Mouse (Mus musculus) ES-E14 (cell line): ENCODE results near the gene Pus7l.

Source experiments
- CHD2 ChIP-seq: IDR thresholded peaks from 2 replicates; pipeline ENCODE4 v1.6.1; 2014; ENCODE audit warnings: mild to moderate bottlenecking, low read depth, low read length, inconsistent platforms
- HCFC1 ChIP-seq: IDR thresholded peaks from 2 replicates; pipeline ENCODE4 v1.6.1; 2012; ENCODE audit warnings: low read length, inconsistent platforms, borderline replicate concordance; ENCODE audit not compliant: insufficient read depth
- MAFK ChIP-seq: IDR thresholded peaks from 2 replicates; pipeline ENCODE4 v1.6.1; 2014; ENCODE audit warnings: mild to moderate bottlenecking, low read depth, low read length, inconsistent platforms; ENCODE audit not compliant: insufficient read depth
- ZC3H11A ChIP-seq: IDR thresholded peaks from 2 replicates; pipeline ENCODE4 v1.6.1; 2012; ENCODE audit warnings: low read depth, mild to moderate bottlenecking, inconsistent platforms, low read length, borderline replicate concordance
- ZNF384 ChIP-seq: IDR thresholded peaks from 2 replicates; pipeline ENCODE4 v1.6.1; 2012; ENCODE audit warnings: low read depth, low read length, inconsistent platforms

DNA sequence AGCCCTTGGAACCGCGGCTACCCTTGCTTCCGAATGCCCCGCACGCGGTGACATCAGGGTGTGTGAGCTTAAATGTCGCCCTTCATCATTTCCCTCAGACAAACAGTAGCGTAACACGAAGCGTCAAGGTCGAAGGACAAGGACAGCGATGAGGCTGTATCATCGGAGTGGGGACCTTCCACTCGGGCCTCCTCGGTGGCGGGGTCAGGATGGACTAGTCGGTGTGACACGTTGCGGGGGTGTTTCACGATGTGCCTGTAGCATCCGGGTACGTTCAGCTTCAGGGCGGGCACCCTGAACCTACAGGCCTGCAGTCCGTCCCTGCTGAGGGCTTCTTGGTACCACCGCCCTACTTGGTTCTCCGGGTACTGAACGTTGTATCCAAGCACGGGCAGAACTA lies 20.1 kb downstream of the Pus7l start:
- TF ChIP-seq HCFC1 (no peak), MAFK (no peak), ZNF384 (no peak), CHD2 (no peak), ZC3H11A (no peak)
